Mouse (Mus musculus): Measurements from ENCODE around the gene Klk9. TPM values are rescaled to one million over a fixed set of nuclear protein-coding genes. Genes with fewer than 3 reads are reported as not detected.

The Klk9 gene
- polyA plus RNA-seq, 1 experiment from 2014 or later: 0.25 TPM

GRCm38 (mm10) chr7:43799876-43800275 is 8.2 kb downstream of the Klk9 start:
- 72% methylated on average over 7 of the region's 7 CpGs for WGBS
- TF ChIP-seq CTCF (IDR thresholded peaks at IDR 0.05) (no peak), EP300 (IDR thresholded peaks at IDR 0.05) (no peak)
- no peak for DNase-seq (ENCODE audit: low spot score)
- Histone ChIP-seq H3K27me3 (replicated peaks; ENCODE audit: insufficient read depth, low read length) (no peaks in the 10 kb centered on the region), H3K36me3 (ENCODE audit: insufficient read depth, low read length) (no peaks in the 10 kb centered on the region), H3K9me3 (ENCODE audit: low read length) (no peaks in the 10 kb centered on the region), H3K4me1 (ENCODE audit: insufficient read depth, low read depth, low read length) (peaks cover 4% of the 10 kb centered on the region; the same call in 1 of the 2 replicates), H3K4me2 (replicated peaks; ENCODE audit: low read depth, low read length) (no peak overlapping the region), H3K27ac (ENCODE audit: low read length) (no peak overlapping the region), H3K4me3 (ENCODE audit: low read depth, low read length) (no peak overlapping the region), H3K9ac (replicated peaks; ENCODE audit: low read depth) (no peak overlapping the region)
- no peak for ATAC-seq

GRCm38 (mm10) chr7:43810994-43811393 is 19.3 kb downstream of the Klk9 start, which contains the start of gene Klk7:
Gene Klk7 (plus strand): TSS chr7:43811294.
- no peaks in the 10 kb centered on the region for H3K36me3 ChIP-seq (ENCODE audit: insufficient read depth, low read length)
- no peak for TF ChIP-seq CTCF (IDR thresholded peaks at IDR 0.05)
- no peak for TF ChIP-seq EP300 (IDR thresholded peaks at IDR 0.05)
- no peak within 1 kb of the TSS for H3K9ac ChIP-seq (replicated peaks; ENCODE audit: low read depth)
- DNase-seq (ENCODE audit: low spot score) (no peak), ATAC-seq (no peak)
- 41% methylated on average over 5 of the region's 5 CpGs for WGBS
- H3K9me3 ChIP-seq (ENCODE audit: low read length): no peaks in the 10 kb centered on the region
- no peaks in the 10 kb centered on the region for H3K4me1 ChIP-seq (ENCODE audit: insufficient read depth, low read depth, low read length)
- no peaks in the 10 kb centered on the region for H3K27me3 ChIP-seq (replicated peaks; ENCODE audit: insufficient read depth, low read length)
- H3K27ac ChIP-seq (ENCODE audit: low read length): no peak within 1 kb of the TSS
- no peak within 1 kb of the TSS for H3K4me3 ChIP-seq (ENCODE audit: low read depth, low read length)
- no peak within 1 kb of the TSS for H3K4me2 ChIP-seq (replicated peaks; ENCODE audit: low read depth, low read length)

- Histone ChIP-seq H3K4me2 (replicated peaks; ENCODE audit: low read depth, low read length) (no peak overlapping the region), H3K36me3 (ENCODE audit: insufficient read depth, low read length) (no peaks in the 10 kb centered on the region), H3K27ac (ENCODE audit: low read length) (no peak overlapping the region), H3K4me1 (ENCODE audit: insufficient read depth, low read depth, low read length) (no peaks in the 10 kb centered on the region), H3K27me3 (replicated peaks; ENCODE audit: insufficient read depth, low read length) (no peaks in the 10 kb centered on the region), H3K9ac (replicated peaks; ENCODE audit: low read depth) (no peak overlapping the region), H3K9me3 (ENCODE audit: low read length) (no peaks in the 10 kb centered on the region), H3K4me3 (ENCODE audit: low read depth, low read length) (no peak overlapping the region)
- TF ChIP-seq EP300 (IDR thresholded peaks at IDR 0.05) (no peak), CTCF (IDR thresholded peaks at IDR 0.05) (no peak)
- WGBS: 85% methylated on average over 7 of the region's 7 CpGs
- ATAC-seq (no peak), DNase-seq (ENCODE audit: low spot score) (no peak)
Observed at GRCm38 (mm10) chr7:43815211-43815610, 23.5 kb downstream of the Klk9 start.

GRCm38 (mm10) chr7:43816746-43817145 is 25.1 kb downstream of the Klk9 start:
- ATAC-seq (no peak), DNase-seq (ENCODE audit: low spot score) (no peak)

GRCm38 (mm10) chr7:43821581-43821980 is 29.9 kb downstream of the Klk9 start:
- DNase-seq (ENCODE audit: low spot score) (no peak), ATAC-seq (no peak)
- Histone ChIP-seq H3K36me3 (ENCODE audit: insufficient read depth, low read length) (no peaks in the 10 kb centered on the region), H3K27me3 (replicated peaks; ENCODE audit: insufficient read depth, low read length) (no peaks in the 10 kb centered on the region), H3K9ac (replicated peaks; ENCODE audit: low read depth) (no peak overlapping the region), H3K4me3 (ENCODE audit: low read depth, low read length) (no peak overlapping the region), H3K27ac (ENCODE audit: low read length) (no peak overlapping the region), H3K4me1 (ENCODE audit: insufficient read depth, low read depth, low read length) (no peaks in the 10 kb centered on the region), H3K9me3 (ENCODE audit: low read length) (no peaks in the 10 kb centered on the region), H3K4me2 (replicated peaks; ENCODE audit: low read depth, low read length) (no peak overlapping the region)
- WGBS: 87% methylated on average over 7 of the region's 7 CpGs
- TF ChIP-seq EP300 (IDR thresholded peaks at IDR 0.05): no peak
- no peak for TF ChIP-seq CTCF (IDR thresholded peaks at IDR 0.05)

More at GRCm38 (mm10) chr7:43816746-43817145, 25.1 kb downstream of the Klk9 start:
- Histone ChIP-seq H3K9me3 (ENCODE audit: low read length) (no peaks in the 10 kb centered on the region), H3K4me1 (ENCODE audit: insufficient read depth, low read depth, low read length) (no peaks in the 10 kb centered on the region), H3K27ac (ENCODE audit: low read length) (no peak overlapping the region), H3K4me2 (replicated peaks; ENCODE audit: low read depth, low read length) (no peak overlapping the region), H3K36me3 (ENCODE audit: insufficient read depth, low read length) (no peaks in the 10 kb centered on the region), H3K4me3 (ENCODE audit: low read depth, low read length) (no peak overlapping the region), H3K27me3 (replicated peaks; ENCODE audit: insufficient read depth, low read length) (no peaks in the 10 kb centered on the region), H3K9ac (replicated peaks; ENCODE audit: low read depth) (no peak overlapping the region)
- TF ChIP-seq EP300 (IDR thresholded peaks at IDR 0.05): no peak
- no peak for TF ChIP-seq CTCF (IDR thresholded peaks at IDR 0.05)

- Histone ChIP-seq H3K27me3 (replicated peaks; ENCODE audit: insufficient read depth, low read length) (no peaks in the 10 kb centered on the region), H3K9ac (replicated peaks; ENCODE audit: low read depth) (no peak within 1 kb of the TSS), H3K4me3 (ENCODE audit: low read depth, low read length) (no peak within 1 kb of the TSS), H3K9me3 (ENCODE audit: low read length) (no peaks in the 10 kb centered on the region), H3K4me1 (ENCODE audit: insufficient read depth, low read depth, low read length) (no peaks in the 10 kb centered on the region), H3K4me2 (replicated peaks; ENCODE audit: low read depth, low read length) (no peak within 1 kb of the TSS), H3K27ac (ENCODE audit: low read length) (no peak within 1 kb of the TSS), H3K36me3 (ENCODE audit: insufficient read depth, low read length) (no peaks in the 10 kb centered on the region)
- ATAC-seq (no peak), DNase-seq (ENCODE audit: low spot score) (no peak)
- TF ChIP-seq CTCF (IDR thresholded peaks at IDR 0.05) (no peak), EP300 (IDR thresholded peaks at IDR 0.05) (no peak)
- 80% methylated on average over 10 of the region's 10 CpGs for WGBS
Observed at GRCm38 (mm10) chr7:43824199-43824598, 32.5 kb downstream of the Klk9 start, which contains the start of gene Klk6. Gene Klk6 (plus strand): TSS chr7:43824499.

- 81% methylated on average over 5 of the region's 5 CpGs for WGBS
- DNase-seq (ENCODE audit: low spot score): no peak
- Histone ChIP-seq H3K27me3 (replicated peaks; ENCODE audit: insufficient read depth, low read length) (no peaks in the 10 kb centered on the region), H3K4me3 (ENCODE audit: low read depth, low read length) (no peak overlapping the region), H3K27ac (ENCODE audit: low read length) (no peak overlapping the region), H3K4me1 (ENCODE audit: insufficient read depth, low read depth, low read length) (no peaks in the 10 kb centered on the region), H3K36me3 (ENCODE audit: insufficient read depth, low read length) (no peaks in the 10 kb centered on the region), H3K9me3 (ENCODE audit: low read length) (no peaks in the 10 kb centered on the region), H3K4me2 (replicated peaks; ENCODE audit: low read depth, low read length) (no peak overlapping the region), H3K9ac (replicated peaks; ENCODE audit: low read depth) (no peak overlapping the region)
- TF ChIP-seq EP300 (IDR thresholded peaks at IDR 0.05) (no peak), CTCF (IDR thresholded peaks at IDR 0.05) (no peak)
- ATAC-seq: no peak
Observed at GRCm38 (mm10) chr7:43826056-43826455, 34.4 kb downstream of the Klk9 start.

All from lung, postnatal 0 days (tissue).